Mouse (Mus musculus) embryonic facial prominence, embryonic 14.5 days (tissue): ENCODE measurements at regions not wholly inside any gene's neighbourhood (a gene's known extent, or its start where the extent isn't known, plus 50 kb on each side); places are given as distances from the start of the nearest gene placed in this dataset.

Experiments
- ATAC-seq: fragments of 200-750 bp; cut with Nextera tagmentation; 2 replicates; pipeline ENCODE4 v1.8.0; 2017; ENCODE audit warnings: low read depth, moderate number of reproducible peaks, moderate TSS enrichment
- DNase-seq: peaks from one replicate; pipeline ENCODE4 v3.0.0-alpha.2; 2015; ENCODE audit warnings: low spot score
- H3K27ac ChIP-seq: fragments of 300-500 bp; sonication (generic); replicated peaks from 2 replicates; pipeline ENCODE4 v1.5.1; 2014; ENCODE audit warnings: low read depth, mild to moderate bottlenecking, low read length, moderate library complexity
- H3K27me3 ChIP-seq: fragments of 300-500 bp; sonication (generic); replicated peaks from 2 replicates; pipeline ENCODE4 v1.6.1; 2014; ENCODE audit warnings: low read length; ENCODE audit not compliant: control insufficient read depth, insufficient read depth
- H3K36me3 ChIP-seq: fragments of 300-500 bp; sonication (generic); 2 replicates; pipeline ENCODE4 v1.6.1; 2014; ENCODE audit warnings: low read length, mixed read lengths; ENCODE audit not compliant: control insufficient read depth, insufficient read depth
- H3K4me1 ChIP-seq: fragments of 300-500 bp; sonication (generic); 2 replicates; pipeline ENCODE4 v1.6.1; 2014; ENCODE audit warnings: antibody characterized with exemption, low read length; ENCODE audit not compliant: control insufficient read depth, insufficient read depth
- H3K4me2 ChIP-seq: fragments of 300-500 bp; sonication (generic); 2 replicates; pipeline ENCODE4 v1.6.1; 2014; ENCODE audit warnings: low read depth, mild to moderate bottlenecking, low read length, moderate library complexity, mixed read lengths
- H3K4me3 ChIP-seq: fragments of 300-500 bp; sonication (generic); 2 replicates; pipeline ENCODE4 v1.5.1; 2014; ENCODE audit warnings: low read depth, mild to moderate bottlenecking, low read length
- H3K9ac ChIP-seq: fragments of 300-500 bp; sonication (generic); 2 replicates; pipeline ENCODE4 v1.6.1; 2014; ENCODE audit warnings: low read depth, mild to moderate bottlenecking, low read length, moderate library complexity, mixed read lengths
- H3K9me3 ChIP-seq: fragments of 300-500 bp; sonication (generic); 2 replicates; pipeline ENCODE4 v1.6.1; 2016; ENCODE audit warnings: low read length; ENCODE audit not compliant: control insufficient read depth
- WGBS: fragments of 180-500 bp; shearing (Covaris S2); extraction: QIAGEN DNeasy Blood & Tissue Kit; methylation state at CpG from one replicate; pipeline ENCODE4 v1.1.7; 2014; 5-methylcytosine and 5-hydroxymethylcytosine counted together

DNA sequence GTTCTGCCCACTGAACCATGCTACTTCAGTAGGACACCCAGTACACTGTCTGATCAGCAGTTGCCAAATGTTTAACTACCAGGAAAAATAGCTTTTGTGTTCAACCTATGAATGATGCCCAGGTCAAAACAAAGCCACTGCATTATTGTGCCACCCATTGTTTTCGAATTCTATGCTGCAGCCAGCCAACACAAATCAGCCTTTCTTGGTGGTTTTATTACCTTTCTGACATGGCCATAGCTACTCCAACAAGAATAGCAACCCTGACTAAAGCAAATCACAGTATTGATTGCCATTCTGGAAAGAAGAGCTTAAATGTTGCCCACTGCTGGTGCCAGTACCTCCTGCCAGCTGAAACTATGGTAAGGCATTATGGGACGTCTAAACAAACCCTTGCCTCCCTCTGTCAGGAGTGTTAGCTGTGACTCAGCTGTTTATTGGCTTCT, 225.7 kb downstream of the Basp1 start:
- Histone ChIP-seq H3K9me3 (no peaks in the 10 kb centered on the region), H3K27ac (no peak overlapping the region), H3K36me3 (no peaks in the 10 kb centered on the region), H3K4me3 (no peak overlapping the region), H3K27me3 (no peaks in the 10 kb centered on the region), H3K4me1 (no peaks in the 10 kb centered on the region), H3K4me2 (no peak overlapping the region), H3K9ac (no peak overlapping the region)
- ATAC-seq (no peak), DNase-seq (no peak)
- WGBS, result 64% methylated on average over 2 of the region's 2 CpGs

GRCm38 (mm10) chr15:25172755-25173154, 240.8 kb downstream of the Basp1 start:
- no peaks in the 10 kb centered on the region for H3K9me3 ChIP-seq
- ATAC-seq (no peak), DNase-seq (no peak)
- 88% methylated on average over 6 of the region's 6 CpGs for WGBS
- no peaks in the 10 kb centered on the region for H3K4me1 ChIP-seq
- no peak overlapping the region for H3K9ac ChIP-seq
- H3K36me3 ChIP-seq, result no peaks in the 10 kb centered on the region
- no peak overlapping the region for H3K4me3 ChIP-seq
- no peak overlapping the region for H3K4me2 ChIP-seq
- no peaks in the 10 kb centered on the region for H3K27me3 ChIP-seq
- H3K27ac ChIP-seq, result no peak overlapping the region

GRCm38 (mm10) chr15:25146371-25146770, 267.2 kb downstream of the Basp1 start:
- DNase-seq (no peak), ATAC-seq (no peak)
- H3K4me2 ChIP-seq, result no peak overlapping the region
- H3K4me1 ChIP-seq, result no peaks in the 10 kb centered on the region
- H3K4me3 ChIP-seq, result no peak overlapping the region
- no peaks in the 10 kb centered on the region for H3K36me3 ChIP-seq
- H3K27me3 ChIP-seq, result no peaks in the 10 kb centered on the region
- H3K27ac ChIP-seq, result no peak overlapping the region
- 83% methylated on average over 1 of the region's 1 CpGs for WGBS
- H3K9me3 ChIP-seq, result no peaks in the 10 kb centered on the region
- H3K9ac ChIP-seq, result no peak overlapping the region

GRCm38 (mm10) chr15:25144228-25144627, 269.3 kb downstream of the Basp1 start:
- 60% methylated on average over 1 of the region's 1 CpGs for WGBS
- Histone ChIP-seq H3K27me3 (no peaks in the 10 kb centered on the region), H3K27ac (no peak overlapping the region), H3K4me1 (no peaks in the 10 kb centered on the region), H3K4me2 (no peak overlapping the region), H3K36me3 (no peaks in the 10 kb centered on the region), H3K4me3 (no peak overlapping the region), H3K9ac (no peak overlapping the region), H3K9me3 (no peaks in the 10 kb centered on the region)
- no peak for ATAC-seq
- DNase-seq, result no peak

DNA sequence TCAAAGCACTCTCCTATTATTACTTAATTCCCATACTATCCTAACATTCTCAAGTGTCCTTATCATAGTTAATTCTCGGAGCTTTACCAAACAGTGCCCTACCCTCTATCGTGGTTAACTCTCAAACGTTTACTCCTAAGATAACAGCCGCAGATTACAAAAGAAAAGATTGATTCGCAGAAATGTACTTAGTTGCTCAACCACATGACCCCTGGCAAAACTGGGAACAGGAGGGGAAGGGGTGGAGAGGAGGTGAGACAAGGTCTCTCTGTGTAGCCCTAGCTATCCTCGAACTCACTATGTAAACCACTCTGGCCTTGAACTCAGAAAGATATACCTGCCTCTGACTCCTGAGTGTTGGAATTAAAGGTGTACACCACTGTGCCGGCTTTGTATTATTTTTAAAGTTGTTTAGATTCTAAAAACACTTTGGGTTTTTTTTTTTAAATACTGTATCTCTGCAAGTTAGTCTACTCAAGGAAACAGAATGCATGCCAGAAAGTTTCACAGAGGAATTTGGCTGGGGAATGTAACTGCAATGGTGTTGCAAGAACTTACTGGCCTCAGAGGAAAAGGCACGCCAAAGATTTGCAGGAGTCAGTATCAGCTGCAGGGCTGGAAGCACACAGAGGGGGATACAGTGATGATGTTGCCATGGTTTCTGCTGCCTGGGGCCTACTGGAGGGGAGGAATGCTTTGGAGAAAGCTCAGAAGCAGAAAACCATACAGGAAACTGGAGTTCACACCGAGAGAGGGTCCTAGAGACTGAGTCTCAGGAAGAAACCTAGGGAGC, 273.0 kb downstream of the Basp1 start:
- H3K4me2 ChIP-seq, result no peak overlapping the region
- ATAC-seq, result 0 out of 2 replicates have a peak, but pooled peaks have one; percentile 65

DNA sequence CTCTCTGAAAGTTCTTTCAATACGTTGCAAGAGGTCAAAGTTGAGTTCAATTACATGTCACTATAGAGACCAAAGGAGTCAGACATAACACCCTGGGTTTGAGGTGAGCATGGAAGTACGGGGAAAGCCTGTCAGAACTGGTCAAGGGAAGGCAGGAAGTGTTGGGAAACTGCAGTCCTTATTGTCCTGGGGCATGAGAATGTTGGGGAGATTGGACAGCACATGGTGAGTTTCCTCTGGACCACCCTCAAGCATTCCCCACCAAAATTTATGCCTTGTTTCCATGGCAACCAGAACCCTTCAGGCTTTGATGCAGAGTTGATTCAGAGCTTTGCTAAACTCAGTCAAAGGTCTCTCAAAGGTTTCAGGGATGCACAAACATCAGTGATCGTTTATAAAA, 276.5 kb downstream of the Basp1 start:
- Histone ChIP-seq H3K27ac (no peak overlapping the region), H3K4me1 (no peaks in the 10 kb centered on the region), H3K36me3 (no peaks in the 10 kb centered on the region), H3K4me2 (no peak overlapping the region), H3K9ac (no peak overlapping the region), H3K4me3 (no peak overlapping the region), H3K9me3 (no peaks in the 10 kb centered on the region), H3K27me3 (no peaks in the 10 kb centered on the region)
- 31% methylated on average over 3 of the region's 3 CpGs for WGBS
- DNase-seq, result no peak
- no peak for ATAC-seq

More for the DNA sequence above, 273.0 kb downstream of the Basp1 start:
- no peak overlapping the region for H3K27ac ChIP-seq
- H3K4me3 ChIP-seq, result no peak overlapping the region
- no peaks in the 10 kb centered on the region for H3K9me3 ChIP-seq
- no peaks in the 10 kb centered on the region for H3K27me3 ChIP-seq
- H3K36me3 ChIP-seq, result no peaks in the 10 kb centered on the region
- no peaks in the 10 kb centered on the region for H3K4me1 ChIP-seq
- peak; percentile 74 for DNase-seq
- 50% methylated on average over 9 of the region's 9 CpGs for WGBS
- no peak overlapping the region for H3K9ac ChIP-seq

- no peak for ATAC-seq
- no peak for DNase-seq
- WGBS, result 78% methylated on average over 19 of the region's 19 CpGs
- Histone ChIP-seq H3K4me2 (no peak overlapping the region), H3K4me3 (no peak overlapping the region), H3K36me3 (no peaks in the 10 kb centered on the region), H3K27ac (no peak overlapping the region), H3K4me1 (no peaks in the 10 kb centered on the region), H3K9ac (no peak overlapping the region), H3K27me3 (no peaks in the 10 kb centered on the region), H3K9me3 (no peaks in the 10 kb centered on the region)
Observed at GRCm38 (mm10) chr15:25135471-25136262, 277.9 kb downstream of the Basp1 start.

- no peak for DNase-seq
- Histone ChIP-seq H3K4me1 (no peaks in the 10 kb centered on the region), H3K27me3 (no peaks in the 10 kb centered on the region), H3K9me3 (no peaks in the 10 kb centered on the region), H3K36me3 (no peaks in the 10 kb centered on the region), H3K4me3 (no peak overlapping the region), H3K9ac (no peak overlapping the region), H3K4me2 (no peak overlapping the region), H3K27ac (no peak overlapping the region)
- ATAC-seq, result no peak
- 79% methylated on average over 6 of the region's 6 CpGs for WGBS
Observed at GRCm38 (mm10) chr15:25130096-25130495, 283.5 kb downstream of the Basp1 start.
